Mouse (Mus musculus): ENCODE measurements at regions not wholly inside any gene's neighbourhood (a gene's known extent, or its start where the extent isn't known, plus 50 kb on each side); places are given as distances from the start of the nearest gene placed in this dataset.

- Histone ChIP-seq H3K36me3 (ENCODE audit: control insufficient read depth, insufficient read depth, low read length, poor library complexity, severe bottlenecking) (no peaks in the 10 kb centered on the region), H3K4me3 (ENCODE audit: low read depth, low read length) (no peak overlapping the region), H3K9ac (ENCODE audit: low read depth, poor library complexity, severe bottlenecking) (no peak overlapping the region), H3K27ac (ENCODE audit: insufficient read depth, low read length) (no peak overlapping the region), H3K9me3 (replicated peaks; ENCODE audit: control insufficient read depth, insufficient read depth, low read length, poor library complexity, severe bottlenecking) (no peaks in the 10 kb centered on the region), H3K27me3 (ENCODE audit: control insufficient read depth, insufficient read depth, low read length, poor library complexity, severe bottlenecking) (no peaks in the 10 kb centered on the region), H3K4me1 (ENCODE audit: control insufficient read depth, insufficient read depth, low read length) (no peaks in the 10 kb centered on the region)
- TF ChIP-seq EP300 (IDR thresholded peaks at IDR 0.05; ENCODE audit: insufficient read depth, low read depth, low read length), result no peak
- no peak for TF ChIP-seq POLR2A (IDR thresholded peaks at IDR 0.05; ENCODE audit: insufficient read depth, low read length)
- TF ChIP-seq CTCF (IDR thresholded peaks at IDR 0.05; ENCODE audit: low read depth, low read length), result no peak
Observed at GRCm38 (mm10) chr11:24925135-24925534, 847.3 kb downstream of the Bcl11a start.

- Histone ChIP-seq H3K9ac (ENCODE audit: low read depth, poor library complexity, severe bottlenecking) (no peak overlapping the region), H3K27ac (ENCODE audit: insufficient read depth, low read length) (no peak overlapping the region), H3K36me3 (ENCODE audit: control insufficient read depth, insufficient read depth, low read length, poor library complexity, severe bottlenecking) (no peaks in the 10 kb centered on the region), H3K4me1 (ENCODE audit: control insufficient read depth, insufficient read depth, low read length) (no peaks in the 10 kb centered on the region), H3K4me3 (ENCODE audit: low read depth, low read length) (no peak overlapping the region), H3K27me3 (ENCODE audit: control insufficient read depth, insufficient read depth, low read length, poor library complexity, severe bottlenecking) (no peaks in the 10 kb centered on the region), H3K9me3 (replicated peaks; ENCODE audit: control insufficient read depth, insufficient read depth, low read length, poor library complexity, severe bottlenecking) (no peaks in the 10 kb centered on the region)
- TF ChIP-seq EP300 (IDR thresholded peaks at IDR 0.05; ENCODE audit: insufficient read depth, low read depth, low read length) (no peak), POLR2A (IDR thresholded peaks at IDR 0.05; ENCODE audit: insufficient read depth, low read length) (no peak), CTCF (IDR thresholded peaks at IDR 0.05; ENCODE audit: low read depth, low read length) (no peak)
Observed at GRCm38 (mm10) chr11:24943646-24944045, 865.8 kb downstream of the Bcl11a start.

GRCm38 (mm10) chr11:24951161-24951560 lies 873.3 kb downstream of the Bcl11a start:
- no peak for TF ChIP-seq POLR2A (IDR thresholded peaks at IDR 0.05; ENCODE audit: insufficient read depth, low read length)
- no peak for TF ChIP-seq CTCF (IDR thresholded peaks at IDR 0.05; ENCODE audit: low read depth, low read length)
- no peak for TF ChIP-seq EP300 (IDR thresholded peaks at IDR 0.05; ENCODE audit: insufficient read depth, low read depth, low read length)
- no peaks in the 10 kb centered on the region for H3K4me1 ChIP-seq (ENCODE audit: control insufficient read depth, insufficient read depth, low read length)

GRCm38 (mm10) chr11:24972359-24972758 lies 894.5 kb downstream of the Bcl11a start:
- Histone ChIP-seq H3K27ac (ENCODE audit: insufficient read depth, low read length) (no peak overlapping the region), H3K4me3 (ENCODE audit: low read depth, low read length) (no peak overlapping the region), H3K27me3 (ENCODE audit: control insufficient read depth, insufficient read depth, low read length, poor library complexity, severe bottlenecking) (no peaks in the 10 kb centered on the region), H3K9me3 (replicated peaks; ENCODE audit: control insufficient read depth, insufficient read depth, low read length, poor library complexity, severe bottlenecking) (no peaks in the 10 kb centered on the region), H3K9ac (ENCODE audit: low read depth, poor library complexity, severe bottlenecking) (no peak overlapping the region), H3K4me1 (ENCODE audit: control insufficient read depth, insufficient read depth, low read length) (no peaks in the 10 kb centered on the region), H3K36me3 (ENCODE audit: control insufficient read depth, insufficient read depth, low read length, poor library complexity, severe bottlenecking) (no peaks in the 10 kb centered on the region)
- TF ChIP-seq POLR2A (IDR thresholded peaks at IDR 0.05; ENCODE audit: insufficient read depth, low read length) (no peak), EP300 (IDR thresholded peaks at IDR 0.05; ENCODE audit: insufficient read depth, low read depth, low read length) (no peak), CTCF (IDR thresholded peaks at IDR 0.05; ENCODE audit: low read depth, low read length) (no peak)

More at GRCm38 (mm10) chr11:24951161-24951560, 873.3 kb downstream of the Bcl11a start:
- Histone ChIP-seq H3K4me3 (ENCODE audit: low read depth, low read length) (no peak overlapping the region), H3K9ac (ENCODE audit: low read depth, poor library complexity, severe bottlenecking) (no peak overlapping the region), H3K9me3 (replicated peaks; ENCODE audit: control insufficient read depth, insufficient read depth, low read length, poor library complexity, severe bottlenecking) (peaks cover 22% of the 10 kb centered on the region), H3K36me3 (ENCODE audit: control insufficient read depth, insufficient read depth, low read length, poor library complexity, severe bottlenecking) (no peaks in the 10 kb centered on the region), H3K27me3 (ENCODE audit: control insufficient read depth, insufficient read depth, low read length, poor library complexity, severe bottlenecking) (no peaks in the 10 kb centered on the region; the same call in 1 of the 2 replicates), H3K27ac (ENCODE audit: insufficient read depth, low read length) (no peak overlapping the region)

GRCm38 (mm10) chr11:24980193-24980665 lies 902.4 kb downstream of the Bcl11a start:
- Histone ChIP-seq H3K4me1 (ENCODE audit: control insufficient read depth, insufficient read depth, low read length) (no peaks in the 10 kb centered on the region), H3K36me3 (ENCODE audit: control insufficient read depth, insufficient read depth, low read length, poor library complexity, severe bottlenecking) (no peaks in the 10 kb centered on the region), H3K9ac (ENCODE audit: low read depth, poor library complexity, severe bottlenecking) (no peak overlapping the region), H3K9me3 (replicated peaks; ENCODE audit: control insufficient read depth, insufficient read depth, low read length, poor library complexity, severe bottlenecking) (no peaks in the 10 kb centered on the region), H3K27me3 (ENCODE audit: control insufficient read depth, insufficient read depth, low read length, poor library complexity, severe bottlenecking) (no peaks in the 10 kb centered on the region), H3K4me3 (ENCODE audit: low read depth, low read length) (no peak overlapping the region), H3K27ac (ENCODE audit: insufficient read depth, low read length) (no peak overlapping the region)
- TF ChIP-seq EP300 (IDR thresholded peaks at IDR 0.05; ENCODE audit: insufficient read depth, low read depth, low read length) (no peak), POLR2A (IDR thresholded peaks at IDR 0.05; ENCODE audit: insufficient read depth, low read length) (no peak), CTCF (IDR thresholded peaks at IDR 0.05; ENCODE audit: low read depth, low read length) (no peak)

- H3K9ac ChIP-seq (ENCODE audit: low read depth, poor library complexity, severe bottlenecking), result no peak overlapping the region
- no peaks in the 10 kb centered on the region for H3K4me1 ChIP-seq (ENCODE audit: control insufficient read depth, insufficient read depth, low read length)
- no peak overlapping the region for H3K27ac ChIP-seq (ENCODE audit: insufficient read depth, low read length)
- H3K9me3 ChIP-seq (replicated peaks; ENCODE audit: control insufficient read depth, insufficient read depth, low read length, poor library complexity, severe bottlenecking), result no peaks in the 10 kb centered on the region
- H3K36me3 ChIP-seq (ENCODE audit: control insufficient read depth, insufficient read depth, low read length, poor library complexity, severe bottlenecking), result no peaks in the 10 kb centered on the region
- TF ChIP-seq POLR2A (IDR thresholded peaks at IDR 0.05; ENCODE audit: insufficient read depth, low read length) (no peak), CTCF (IDR thresholded peaks at IDR 0.05; ENCODE audit: low read depth, low read length) (no peak), EP300 (IDR thresholded peaks at IDR 0.05; ENCODE audit: insufficient read depth, low read depth, low read length) (no peak)
- no peaks in the 10 kb centered on the region for H3K27me3 ChIP-seq (ENCODE audit: control insufficient read depth, insufficient read depth, low read length, poor library complexity, severe bottlenecking)
- H3K4me3 ChIP-seq (ENCODE audit: low read depth, low read length), result no peak overlapping the region
Observed at GRCm38 (mm10) chr11:24983060-24983629, 905.3 kb downstream of the Bcl11a start.

Data from ES-Bruce4 (cell line).